Mouse (Mus musculus) heart, adult 11 months (tissue): Measurements from ENCODE around the gene Sncb.

Experiments used
- DNase-seq: peaks from one replicate; pipeline ENCODE4 v3.0.0; 2022

The Sncb gene

GRCm38 (mm10) chr13:54781086-54781485, 14.7 kb upstream of the Sncb start:
- DNase-seq: no peak

GRCm38 (mm10) chr13:54780592-54780991, 14.2 kb upstream of the Sncb start:
- DNase-seq: no peak

GRCm38 (mm10) chr13:54767012-54767411, 617 bp upstream of the Sncb start:
- DNase-seq: no peak

- no peak for DNase-seq
Observed at GRCm38 (mm10) chr13:54765281-54766191, 859 bp downstream of the Sncb start.

GRCm38 (mm10) chr13:54760906-54761305, 5.5 kb downstream of the Sncb start:
- DNase-seq: no peak

- DNase-seq: no peak
Observed at GRCm38 (mm10) chr13:54760164-54760795, 6.1 kb downstream of the Sncb start.

- no peak for DNase-seq
Observed at GRCm38 (mm10) chr13:54759496-54759895, 6.9 kb downstream of the Sncb start.

GRCm38 (mm10) chr13:54758756-54759470, 7.5 kb downstream of the Sncb start:
- no peak for DNase-seq

- peak; percentile 94 for DNase-seq
Observed at GRCm38 (mm10) chr13:54758045-54758755, 8.2 kb downstream of the Sncb start.

GRCm38 (mm10) chr13:54757093-54757830, 9.1 kb downstream of the Sncb start:
- DNase-seq: no peak

GRCm38 (mm10) chr13:54756156-54756712, 10.2 kb downstream of the Sncb start:
- no peak for DNase-seq

GRCm38 (mm10) chr13:54755201-54755830, 11.1 kb downstream of the Sncb start:
- DNase-seq: no peak

- no peak for DNase-seq
Observed at GRCm38 (mm10) chr13:54754169-54755080, 12.0 kb downstream of the Sncb start.

- DNase-seq: no peak
Observed at GRCm38 (mm10) chr13:54753733-54754132, 12.7 kb downstream of the Sncb start.

GRCm38 (mm10) chr13:54752656-54753055, 13.7 kb downstream of the Sncb start:
- no peak for DNase-seq

GRCm38 (mm10) chr13:54750699-54751098, 15.7 kb downstream of the Sncb start:
- no peak for DNase-seq

GRCm38 (mm10) chr13:54749864-54750411, 16.5 kb downstream of the Sncb start, which contains the start of gene Gprin1:
TSS of gene Gprin1 (minus strand) at chr13:54749874.
- no peak for DNase-seq

GRCm38 (mm10) chr13:54749061-54749863, 17.1 kb downstream of the Sncb start:
- peak; percentile 87 for DNase-seq

- DNase-seq: no peak
Observed at GRCm38 (mm10) chr13:54748721-54749060, 17.7 kb downstream of the Sncb start.
